Mouse (Mus musculus) kidney, embryonic 14.5 days (tissue): ENCODE data around the gene Tceal3. TPM values are rescaled to one million over a fixed set of nuclear protein-coding genes. Genes with fewer than 3 reads are reported as not detected.
"Not testable (repeated sequence)": the region's sequence is repeated elsewhere in the genome, so short reads cannot be mapped to it uniquely, and the experiment has no call there.

Source experiments
- ATAC-seq: fragments of 200-750 bp; cut with Nextera tagmentation; 2 replicates; pipeline ENCODE4 v1.8.0; 2017; ENCODE audit warnings: moderate number of reproducible peaks, mild to moderate bottlenecking, moderate TSS enrichment, moderate library complexity; ENCODE audit not compliant: low FRiP score, low TSS enrichment
- H3K27ac ChIP-seq: fragments of 300-500 bp; sonication (generic); 2 replicates; pipeline ENCODE4 v1.5.1; 2014; ENCODE audit warnings: low read depth, mild to moderate bottlenecking, low read length, moderate library complexity, mixed read lengths
- H3K27me3 ChIP-seq: fragments of 300-500 bp; sonication (generic); 2 replicates; pipeline ENCODE4 v1.6.1; 2014; ENCODE audit warnings: mild to moderate bottlenecking, low read length; ENCODE audit not compliant: control insufficient read depth, insufficient read depth
- H3K36me3 ChIP-seq: fragments of 300-500 bp; sonication (generic); 2 replicates; pipeline ENCODE4 v1.6.1; 2014; ENCODE audit warnings: low read length, mixed read lengths; ENCODE audit not compliant: control insufficient read depth, insufficient read depth
- H3K4me1 ChIP-seq: fragments of 300-500 bp; sonication (generic); 2 replicates; pipeline ENCODE4 v1.6.1; 2014; ENCODE audit warnings: low read length, mixed read lengths; ENCODE audit not compliant: control insufficient read depth, insufficient read depth
- H3K4me2 ChIP-seq: fragments of 300-500 bp; sonication (generic); replicated peaks from 2 replicates; pipeline ENCODE4 v1.6.1; 2014; ENCODE audit warnings: low read depth, mild to moderate bottlenecking, low read length
- H3K4me3 ChIP-seq: fragments of 300-500 bp; sonication (generic); 2 replicates; pipeline ENCODE4 v1.5.1; 2014; ENCODE audit warnings: mild to moderate bottlenecking, low read length
- H3K9ac ChIP-seq: fragments of 300-500 bp; sonication (generic); 2 replicates; pipeline ENCODE4 v1.6.1; 2014; ENCODE audit warnings: low read depth, mild to moderate bottlenecking, low read length, moderate library complexity
- H3K9me3 ChIP-seq: fragments of 300-500 bp; sonication (generic); 2 replicates; pipeline ENCODE4 v1.6.1; 2016; ENCODE audit warnings: low read length; ENCODE audit not compliant: control insufficient read depth
- whole genome bisulfite sequencing: fragments of 180-500 bp; shearing (Covaris S2); extraction: QIAGEN DNeasy Blood & Tissue Kit; methylation state at CpG from one replicate; pipeline ENCODE4 v1.1.7; 2014; 5-methylcytosine and 5-hydroxymethylcytosine counted together
- polyA plus RNA-seq: library from polyadenylated mRNA; unstranded; fragments of >200 nt; fragmentation: Nextera tagmentation; extraction: Ambion mirVana; gene quantifications from 2 replicates; pipeline ENCODE4 v1.2.1, GENCODE M21; 2014

Tceal3 gene
- polyA plus RNA-seq, result 3.0 and 7.3 TPM in 2 replicates

GRCm38 (mm10) chrX:136590199-136590896 lies at the start of gene Tceal3:
Gene Tceal3 (plus strand): TSS chrX:136590842.
- H3K9me3 ChIP-seq, result no peaks in the 10 kb centered on the region
- H3K36me3 ChIP-seq, result no peaks in the 10 kb centered on the region
- no peak within 1 kb of the TSS for H3K4me3 ChIP-seq
- no peak within 1 kb of the TSS for H3K4me2 ChIP-seq
- ATAC-seq, result no peak
- H3K27ac ChIP-seq, result no peak within 1 kb of the TSS
- WGBS, result 56% methylated on average over 12 of the region's 12 CpGs
- no peaks in the 10 kb centered on the region for H3K4me1 ChIP-seq
- H3K27me3 ChIP-seq, result no peaks in the 10 kb centered on the region
- no peak within 1 kb of the TSS for H3K9ac ChIP-seq

GRCm38 (mm10) chrX:136543956-136544355 lies 46.7 kb upstream of the Tceal3 start, which contains the start of gene Kir3dl2:
Gene Kir3dl2 (minus strand): TSS chrX:136544056.
- not testable (repeated sequence) for H3K9ac ChIP-seq, H3K27ac ChIP-seq, H3K36me3 ChIP-seq, H3K4me2 ChIP-seq, H3K27me3 ChIP-seq, H3K4me3 ChIP-seq, ATAC-seq, H3K4me1 ChIP-seq, H3K9me3 ChIP-seq
- 82% methylated on average over 1 of the region's 1 CpGs for WGBS

- WGBS, result 88% methylated on average over 9 of the region's 9 CpGs
- H3K9ac ChIP-seq, H3K4me1 ChIP-seq, ATAC-seq, H3K4me2 ChIP-seq, H3K27me3 ChIP-seq, H3K36me3 ChIP-seq, H3K4me3 ChIP-seq, H3K27ac ChIP-seq, H3K9me3 ChIP-seq: not testable (repeated sequence)
These were observed 21.5 kb upstream of the Tceal3 start for GRCm38 (mm10) chrX:136569094-136569493.

GRCm38 (mm10) chrX:136584617-136585016 lies 6.0 kb upstream of the Tceal3 start:
- no peaks in the 10 kb centered on the region for H3K9me3 ChIP-seq
- H3K4me1 ChIP-seq, result no peaks in the 10 kb centered on the region
- no peaks in the 10 kb centered on the region for H3K36me3 ChIP-seq
- H3K4me3 ChIP-seq, result no peak overlapping the region
- H3K27ac ChIP-seq, result no peak overlapping the region
- H3K27me3 ChIP-seq, result no peaks in the 10 kb centered on the region
- 78% methylated on average over 1 of the region's 1 CpGs for WGBS
- H3K9ac ChIP-seq, result no peak overlapping the region
- no peak overlapping the region for H3K4me2 ChIP-seq
- no peak for ATAC-seq

- Histone ChIP-seq H3K4me2 (no peak overlapping the region), H3K4me1 (no peaks in the 10 kb centered on the region), H3K27me3 (no peaks in the 10 kb centered on the region), H3K36me3 (no peaks in the 10 kb centered on the region), H3K9me3 (no peaks in the 10 kb centered on the region), H3K9ac (no peak overlapping the region), H3K4me3 (no peak overlapping the region), H3K27ac (no peak overlapping the region)
- WGBS, result 42% methylated on average over 2 of the region's 2 CpGs
- no peak for ATAC-seq
These were observed 235 bp downstream of the Tceal3 start for GRCm38 (mm10) chrX:136590897-136591257.

- no peaks in the 10 kb centered on the region for H3K36me3 ChIP-seq
- no peak overlapping the region for H3K27ac ChIP-seq
- H3K4me1 ChIP-seq, result no peaks in the 10 kb centered on the region
- WGBS, result 24% methylated on average over 3 of the region's 3 CpGs
- H3K27me3 ChIP-seq, result no peaks in the 10 kb centered on the region
- H3K4me3 ChIP-seq, result no peak overlapping the region
- no peaks in the 10 kb centered on the region for H3K9me3 ChIP-seq
- H3K4me2 ChIP-seq, result no peak overlapping the region
- no peak for ATAC-seq
- H3K9ac ChIP-seq, result no peak overlapping the region
These were observed 8.8 kb downstream of the Tceal3 start for GRCm38 (mm10) chrX:136599416-136599815.

GRCm38 (mm10) chrX:136606951-136607350 lies 16.3 kb downstream of the Tceal3 start:
- 88% methylated on average over 4 of the region's 4 CpGs for WGBS
- no peaks in the 10 kb centered on the region for H3K36me3 ChIP-seq
- no peak overlapping the region for H3K4me3 ChIP-seq
- no peak overlapping the region for H3K27ac ChIP-seq
- H3K9me3 ChIP-seq, result no peaks in the 10 kb centered on the region
- H3K4me1 ChIP-seq, result no peaks in the 10 kb centered on the region
- no peaks in the 10 kb centered on the region for H3K27me3 ChIP-seq
- ATAC-seq, result no peak
- no peak overlapping the region for H3K9ac ChIP-seq
- H3K4me2 ChIP-seq, result no peak overlapping the region

- Histone ChIP-seq H3K9ac (no peak overlapping the region), H3K36me3 (no peaks in the 10 kb centered on the region), H3K27me3 (no peaks in the 10 kb centered on the region), H3K9me3 (no peaks in the 10 kb centered on the region), H3K4me2 (no peak overlapping the region), H3K27ac (no peak overlapping the region), H3K4me1 (no peaks in the 10 kb centered on the region), H3K4me3 (no peak overlapping the region)
- ATAC-seq, result no peak
- 84% methylated on average over 3 of the region's 3 CpGs for WGBS
These were observed 16.8 kb downstream of the Tceal3 start for GRCm38 (mm10) chrX:136607395-136607794.

GRCm38 (mm10) chrX:136611346-136611745 lies 20.7 kb downstream of the Tceal3 start:
- 54% methylated on average over 3 of the region's 3 CpGs for WGBS

More at GRCm38 (mm10) chrX:136611346-136611745, 20.7 kb downstream of the Tceal3 start:
- Histone ChIP-seq H3K9me3 (no peaks in the 10 kb centered on the region), H3K9ac (no peak overlapping the region), H3K27ac (no peak overlapping the region), H3K4me2 (no peak overlapping the region), H3K4me3 (no peak overlapping the region), H3K27me3 (no peaks in the 10 kb centered on the region), H3K4me1 (no peaks in the 10 kb centered on the region), H3K36me3 (no peaks in the 10 kb centered on the region)
- ATAC-seq, result no peak
